Mouse (Mus musculus): ENCODE measurements around the gene Zfp932. TPM values are rescaled to one million over a fixed set of nuclear protein-coding genes. Genes with fewer than 3 reads are reported as not detected.
A peak's percentile ranks its signal among the peaks of the same experiment; 100 is the strongest.
"Not testable (repeated sequence)": the region's sequence is repeated elsewhere in the genome, so short reads cannot be mapped to it uniquely, and the experiment has no call there.

The Zfp932 gene
- 27.5 and 28.2 TPM in 2 replicates for polyA plus RNA-seq (2015; fragmentation: Nextera tagmentation; extraction: Ambion mirVana)

- ATAC-seq (ENCODE audit: low FRiP score, low read depth); H3K9me3 ChIP-seq; H3K27ac ChIP-seq; H3K4me2 ChIP-seq (replicated peaks); H3K27me3 ChIP-seq; H3K36me3 ChIP-seq; H3K4me1 ChIP-seq; H3K9ac ChIP-seq; H3K4me3 ChIP-seq: not testable (repeated sequence)
- WGBS, result no CpG with 5 or more reads among the region's 24 CpGs
Measured at GRCm38 (mm10) chr5:109996026-109996937, at the start of gene Zfp932. Zfp932 (plus strand) TSS chr5:109996521.

GRCm38 (mm10) chr5:109950281-109950680 lies 46.0 kb upstream of the Zfp932 start:
- no peak for ATAC-seq (ENCODE audit: low FRiP score, low read depth)
- no peak overlapping the region for H3K9ac ChIP-seq
- no peak overlapping the region for H3K27ac ChIP-seq
- no CpG with 5 or more reads among the region's 1 CpGs for WGBS
- no peak overlapping the region for H3K4me2 ChIP-seq (replicated peaks)
- H3K9me3 ChIP-seq, result no peaks in the 10 kb centered on the region
- no peak overlapping the region for H3K4me3 ChIP-seq
- no peaks in the 10 kb centered on the region for H3K27me3 ChIP-seq
- no peaks in the 10 kb centered on the region for H3K4me1 ChIP-seq
- no peaks in the 10 kb centered on the region for H3K36me3 ChIP-seq

GRCm38 (mm10) chr5:109980743-109981142 lies 15.6 kb upstream of the Zfp932 start:
- not testable (repeated sequence) for H3K36me3 ChIP-seq; H3K27me3 ChIP-seq; ATAC-seq (ENCODE audit: low FRiP score, low read depth); H3K4me3 ChIP-seq; H3K9ac ChIP-seq; H3K27ac ChIP-seq; H3K4me1 ChIP-seq; H3K4me2 ChIP-seq (replicated peaks); H3K9me3 ChIP-seq
- no CpG with 5 or more reads among the region's 2 CpGs for WGBS

DNA sequence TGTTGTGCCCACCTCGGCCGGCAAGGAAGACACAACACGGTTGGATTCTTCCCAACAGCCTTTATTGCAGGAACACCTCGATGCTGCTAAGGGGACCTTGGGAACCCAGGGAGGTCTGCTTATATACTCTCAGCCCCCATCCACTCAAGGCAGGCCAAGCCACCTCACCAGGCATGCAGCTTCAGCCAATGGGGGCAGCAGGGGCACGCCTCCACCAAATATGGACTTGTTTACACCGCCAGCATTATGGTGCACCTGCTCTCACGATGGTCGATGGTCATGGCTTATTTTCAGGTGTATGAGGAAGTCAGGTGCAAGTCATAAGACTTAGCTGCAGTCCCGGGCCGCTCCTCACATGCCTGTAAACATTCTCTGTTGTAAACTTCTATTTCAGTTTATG lies 860 bp upstream of the Zfp932 start:
- H3K36me3 ChIP-seq; H3K9me3 ChIP-seq; H3K4me1 ChIP-seq; H3K4me3 ChIP-seq; H3K4me2 ChIP-seq (replicated peaks); H3K27me3 ChIP-seq; H3K27ac ChIP-seq; ATAC-seq (ENCODE audit: low FRiP score, low read depth); H3K9ac ChIP-seq: not testable (repeated sequence)
- no CpG with 5 or more reads among the region's 10 CpGs for WGBS

- H3K9me3 ChIP-seq, result peaks cover 35% of the 10 kb centered on the region
- not testable (repeated sequence) for H3K4me2 ChIP-seq (replicated peaks); H3K27ac ChIP-seq; H3K4me1 ChIP-seq; H3K36me3 ChIP-seq; H3K4me3 ChIP-seq; ATAC-seq (ENCODE audit: low FRiP score, low read depth); H3K9ac ChIP-seq; H3K27me3 ChIP-seq
- WGBS, result 85% methylated on average over 10 of the region's 10 CpGs
Measured at GRCm38 (mm10) chr5:110015775-110016174, 19.5 kb downstream of the Zfp932 start.

GRCm38 (mm10) chr5:110023273-110023672 lies 27.0 kb downstream of the Zfp932 start:
- 0 out of 2 replicates have a peak, but pooled peaks cover 14% of the 10 kb centered on the region for H3K9me3 ChIP-seq
- WGBS, result 52% methylated on average over 9 of the region's 9 CpGs
- H3K4me2 ChIP-seq (replicated peaks), result peak overlapping the region; percentile 42
- ATAC-seq (ENCODE audit: low FRiP score, low read depth), result no peak
- H3K27me3 ChIP-seq, result no peaks in the 10 kb centered on the region
- no peak overlapping the region for H3K9ac ChIP-seq
- H3K36me3 ChIP-seq, result no peaks in the 10 kb centered on the region
- H3K27ac ChIP-seq, result no peak overlapping the region
- H3K4me1 ChIP-seq, result no peaks in the 10 kb centered on the region
- H3K4me3 ChIP-seq, result peak overlapping the region; percentile 16

DNA sequence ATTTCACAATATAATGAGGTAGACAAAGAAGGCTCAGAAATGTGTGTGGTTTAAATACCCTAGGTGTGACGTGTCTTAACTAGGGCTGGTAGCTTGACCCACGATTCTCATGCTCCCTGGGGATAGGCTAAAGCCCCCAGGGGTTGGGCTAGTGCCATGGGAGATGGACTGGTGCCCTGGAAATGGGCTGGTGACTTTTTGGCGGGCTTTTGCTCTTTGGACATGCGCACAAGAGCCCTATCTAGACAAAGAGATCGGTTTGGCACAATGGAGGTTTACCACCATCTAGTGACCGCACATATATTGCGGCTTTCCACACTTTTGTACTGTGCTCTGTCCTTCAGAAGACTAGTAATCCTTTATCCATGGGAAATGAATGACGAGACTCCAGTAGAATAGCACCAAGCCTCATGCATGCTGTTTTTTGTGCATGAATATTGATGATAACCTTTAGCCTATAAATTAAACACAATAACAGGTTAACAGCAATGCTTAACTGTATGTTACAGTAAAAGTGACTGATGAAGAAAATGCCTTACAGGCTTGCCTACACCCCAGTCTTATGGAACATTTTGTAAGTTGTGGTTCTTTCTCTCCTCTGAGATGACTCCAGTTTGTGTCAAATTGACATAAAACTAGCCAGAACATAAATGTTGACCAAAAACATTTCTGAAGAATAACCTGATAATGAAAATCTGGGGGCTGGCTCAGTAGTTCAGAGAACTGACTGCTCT lies 27.5 kb downstream of the Zfp932 start:
- not testable (repeated sequence) for H3K4me1 ChIP-seq, H3K36me3 ChIP-seq, H3K27me3 ChIP-seq, H3K27ac ChIP-seq, H3K9me3 ChIP-seq, H3K9ac ChIP-seq
- Histone ChIP-seq H3K4me3 (peak overlapping the region; percentile 16; the same call in 1 of the 2 replicates), H3K4me2 (replicated peaks) (peak overlapping the region; percentile 42)
- 46% methylated on average over 8 of the region's 8 CpGs for WGBS
- ATAC-seq (ENCODE audit: low FRiP score, low read depth), result peak; percentile 59

DNA sequence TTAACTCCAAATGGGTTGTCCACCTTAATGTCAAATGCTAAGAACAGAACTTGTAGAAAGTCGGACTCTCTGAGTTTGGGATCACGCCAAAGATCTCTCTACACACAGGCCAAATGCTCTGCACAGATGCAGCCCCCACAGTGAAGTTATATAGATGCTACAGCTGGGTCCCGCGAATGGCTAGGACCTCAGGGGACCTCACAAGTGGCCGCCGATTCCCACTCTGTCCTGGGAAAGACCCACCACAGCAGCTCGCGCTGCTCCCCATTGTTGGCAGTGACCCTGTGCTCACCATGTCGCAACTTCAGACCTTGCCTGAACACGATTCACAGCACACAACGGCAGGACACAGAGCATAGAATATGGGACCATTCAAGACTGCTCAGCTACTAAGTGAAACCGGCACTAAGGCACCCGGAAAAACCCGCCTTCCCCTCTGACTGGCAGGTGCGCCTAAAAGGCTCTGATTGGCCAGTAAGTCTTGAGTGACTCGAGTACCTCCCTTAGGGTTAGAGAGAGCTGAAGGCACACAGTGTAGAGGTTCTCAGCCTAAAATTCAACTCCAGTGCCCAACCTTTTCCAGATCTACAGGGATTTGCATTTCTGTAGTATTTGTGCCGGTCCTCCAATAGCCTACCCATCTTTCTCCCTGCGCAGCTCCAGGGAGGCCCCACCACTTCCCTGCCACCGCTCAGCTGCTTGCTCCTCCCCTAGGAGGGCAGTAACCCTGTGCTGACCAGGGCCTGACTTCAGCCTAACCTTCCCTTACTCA lies 61.5 kb downstream of the Zfp932 start:
- peaks cover 11% of the 10 kb centered on the region; the same call in 1 of the 2 replicates for H3K9me3 ChIP-seq
- ATAC-seq (ENCODE audit: low FRiP score, low read depth), result peak; percentile 99
- H3K4me1 ChIP-seq, result no peaks in the 10 kb centered on the region
- H3K27me3 ChIP-seq, result no peaks in the 10 kb centered on the region
- peak overlapping the region; percentile 63; the same call in 1 of the 2 replicates for H3K27ac ChIP-seq
- WGBS, result 2% methylated on average over 19 of the region's 19 CpGs
- H3K4me2 ChIP-seq (replicated peaks), result peak overlapping the region; percentile 62
- H3K4me3 ChIP-seq, result peak overlapping the region; percentile 51
- peak overlapping the region; percentile 64 for H3K9ac ChIP-seq
- H3K36me3 ChIP-seq, result no peaks in the 10 kb centered on the region

Other genes with a start within 250 kb of the Zfp932 start
- 8.8 and 8.9 TPM in 2 replicates for gene 4930522L14Rik, start 244.6 kb upstream of the Zfp932 start, polyA plus RNA-seq (2015; fragmentation: Nextera tagmentation; extraction: Ambion mirVana)
- gene Gm15446, start 73.1 kb upstream of the Zfp932 start, polyA plus RNA-seq (2015; fragmentation: Nextera tagmentation; extraction: Ambion mirVana), result 0.89 and 1.0 TPM in 2 replicates
- 3.7 and 5.1 TPM in 2 replicates for gene Gm17655, start 76.0 kb downstream of the Zfp932 start, polyA plus RNA-seq (2015; fragmentation: Nextera tagmentation; extraction: Ambion mirVana)
- gene Gm35315, start 97.9 kb downstream of the Zfp932 start, polyA plus RNA-seq (2015; fragmentation: Nextera tagmentation; extraction: Ambion mirVana), result 1.0 and 1.1 TPM in 2 replicates
- gene Plcxd1, start 103.4 kb downstream of the Zfp932 start, polyA plus RNA-seq (2015; fragmentation: Nextera tagmentation; extraction: Ambion mirVana), result 1.6 and 1.9 TPM in 2 replicates
- 33.6 and 33.7 TPM in 2 replicates for gene Gtpbp6, start 111.7 kb downstream of the Zfp932 start, polyA plus RNA-seq (2015; fragmentation: Nextera tagmentation; extraction: Ambion mirVana)
- gene Zfp605, start 113.6 kb downstream of the Zfp932 start, polyA plus RNA-seq (2015; fragmentation: Nextera tagmentation; extraction: Ambion mirVana), result 5.3 and 5.7 TPM in 2 replicates
- 30.1 and 32.3 TPM in 2 replicates for gene Chfr, start 139.3 kb downstream of the Zfp932 start, polyA plus RNA-seq (2015; fragmentation: Nextera tagmentation; extraction: Ambion mirVana)
- gene Golga3, start 180.2 kb downstream of the Zfp932 start, polyA plus RNA-seq (2015; fragmentation: Nextera tagmentation; extraction: Ambion mirVana), result 24.6 and 29.3 TPM in 2 replicates
- gene Ankle2, start 234.5 kb downstream of the Zfp932 start, polyA plus RNA-seq (2015; fragmentation: Nextera tagmentation; extraction: Ambion mirVana), result 28.7 and 34.1 TPM in 2 replicates